Mouse (Mus musculus): ENCODE results near the gene Zbtb46.

GRCm38 (mm10) chr2:181420426-181420825, 38.8 kb downstream of the Zbtb46 start:
- no peak for TF ChIP-seq CTCF (IDR thresholded peaks at IDR 0.05; ENCODE audit: low read depth, low read length)
- TF ChIP-seq POLR2A (IDR thresholded peaks at IDR 0.05; ENCODE audit: insufficient read depth, low read length): no peak
- no peak for TF ChIP-seq EP300 (IDR thresholded peaks at IDR 0.05; ENCODE audit: insufficient read depth, low read depth, low read length)

All from ES-Bruce4 (cell line).